Comparison of ENCODE assay signal across 18 mouse cellular contexts in the genomic region with DNA sequence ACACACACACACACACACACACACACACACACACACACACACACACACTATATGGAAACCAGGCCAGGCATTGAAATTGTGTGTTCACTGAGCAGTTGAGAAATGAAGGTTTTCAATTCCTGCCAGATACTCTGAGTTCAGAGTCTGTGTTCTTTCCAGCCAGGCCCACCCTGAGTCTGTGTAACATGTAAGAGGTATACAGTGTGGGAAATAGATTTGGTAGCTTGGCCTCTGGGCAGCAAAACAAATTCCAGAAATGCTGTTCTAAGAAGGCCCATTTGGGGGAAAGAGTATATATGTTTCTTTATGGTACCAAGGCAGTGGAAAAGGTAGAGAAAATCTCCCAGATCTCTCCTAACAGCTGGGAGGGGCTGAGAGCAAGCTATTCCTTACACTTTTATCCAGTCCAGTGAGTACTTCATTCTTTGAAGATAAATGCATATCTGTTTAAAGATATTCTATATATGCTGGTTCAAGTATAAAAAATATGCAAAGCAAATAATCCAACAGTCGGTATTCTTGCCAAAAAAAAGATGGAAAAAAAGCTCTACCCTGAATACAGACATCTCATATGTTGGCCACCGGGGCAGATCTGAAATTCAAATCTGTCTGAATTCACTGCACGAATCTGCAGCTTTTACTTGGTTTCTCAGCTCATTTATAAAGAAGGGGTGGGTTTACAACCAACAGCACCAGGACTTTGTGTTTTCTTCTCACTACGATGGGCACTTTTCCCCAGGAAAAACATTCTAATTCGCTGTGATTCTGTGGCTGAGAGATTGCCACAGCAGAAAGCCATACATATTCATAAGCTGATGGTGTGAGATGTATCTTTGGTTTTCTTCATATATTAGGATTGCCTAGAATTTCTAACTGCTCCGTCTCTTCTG.
A peak's percentile ranks its signal among the peaks of the same experiment; 100 is the strongest.
DNase-seq lines count a peak whose midpoint lies in the region; ATAC-seq lines count a peak whose summit lies in the region.
"Had no signal": no experiment of that assay in that cellular context is flagged by ENCODE, and none has a peak within 500 bp of the region (broad histone marks: within the 10 kb centered on the region; RNA-seq: fewer than 3 reads in every experiment).

No protein-coding gene starts in this region.

- no peak overlapping the region for H3K9ac ChIP-seq in limb, embryonic 13.5 days
- no peak overlapping the region for H3K9ac ChIP-seq in embryonic facial prominence, embryonic 14.5 days (ENCODE audit: low read depth, low read length)
- H3K9ac ChIP-seq: embryonic facial prominence, embryonic 12.5 days; neural tube, embryonic 15.5 days had no signal

- H3K4me3 ChIP-seq in limb, embryonic 13.5 days: no peak overlapping the region
- no peak overlapping the region for H3K4me3 ChIP-seq in limb, embryonic 10.5 days
- no peak overlapping the region for H3K4me3 ChIP-seq in embryonic facial prominence, embryonic 14.5 days (ENCODE audit: low read depth, low read length)
- H3K4me3 ChIP-seq: embryonic facial prominence, embryonic 12.5 days; layer of hippocampus, adult 2 months; left cerebral cortex, adult 2 months; neural tube, embryonic 15.5 days had no signal

- no peaks in the 10 kb centered on the region for H3K36me3 ChIP-seq in limb, embryonic 13.5 days
- no peaks in the 10 kb centered on the region for H3K36me3 ChIP-seq in limb, embryonic 10.5 days
- H3K36me3 ChIP-seq in embryonic facial prominence, embryonic 14.5 days (ENCODE audit: control insufficient read depth, insufficient read depth, low read length): no peaks in the 10 kb centered on the region
- H3K36me3 ChIP-seq: embryonic facial prominence, embryonic 12.5 days; neural tube, embryonic 15.5 days had no signal

- 72% methylated on average over 6 of the region's 6 CpGs for WGBS in limb, embryonic 13.5 days
- 89% methylated on average over 6 of the region's 6 CpGs for WGBS in limb, embryonic 10.5 days
- WGBS in embryonic facial prominence, embryonic 14.5 days: 50% methylated on average over 6 of the region's 6 CpGs

- H3K27ac ChIP-seq in limb, embryonic 13.5 days: peak overlapping the region; percentile 2
- H3K27ac ChIP-seq in limb, embryonic 10.5 days: no peak overlapping the region
- peak overlapping the region; percentile 72 for H3K27ac ChIP-seq in embryonic facial prominence, embryonic 14.5 days (replicated peaks; ENCODE audit: low read depth, low read length)
- H3K27ac ChIP-seq: kidney, postnatal 0 days; layer of hippocampus, adult 2 months; left cerebral cortex, adult 2 months; neural tube, embryonic 15.5 days had no signal

- peaks cover 1% of the 10 kb centered on the region; the same call in 1 of the 2 replicates for H3K4me1 ChIP-seq in limb, embryonic 13.5 days
- H3K4me1 ChIP-seq in limb, embryonic 10.5 days: no peaks in the 10 kb centered on the region
- H3K4me1 ChIP-seq in embryonic facial prominence, embryonic 14.5 days (ENCODE audit: control insufficient read depth, insufficient read depth, low read length): peaks cover 9% of the 10 kb centered on the region; the same call in 1 of the 2 replicates
- H3K4me1 ChIP-seq: neural tube, embryonic 15.5 days had no signal

- no peak for ATAC-seq in limb, embryonic 13.5 days (ENCODE audit: low FRiP score, low read depth)
- ATAC-seq in embryonic facial prominence, embryonic 14.5 days (ENCODE audit: low read depth): peak; percentile 76; the same call in 1 of the 2 replicates
- ATAC-seq: midbrain, embryonic 16.5 days had no signal

- H3K4me2 ChIP-seq in limb, embryonic 13.5 days (replicated peaks): no peak overlapping the region
- H3K4me2 ChIP-seq in embryonic facial prominence, embryonic 14.5 days (ENCODE audit: low read depth, low read length): no peak overlapping the region
- H3K4me2 ChIP-seq: embryonic facial prominence, embryonic 12.5 days; neural tube, embryonic 15.5 days had no signal

- H3K27me3 ChIP-seq in limb, embryonic 13.5 days: no peaks in the 10 kb centered on the region
- H3K27me3 ChIP-seq in limb, embryonic 10.5 days (ENCODE audit: low read depth, poor library complexity, severe bottlenecking): no peaks in the 10 kb centered on the region
- no peaks in the 10 kb centered on the region for H3K27me3 ChIP-seq in embryonic facial prominence, embryonic 14.5 days (replicated peaks; ENCODE audit: control insufficient read depth, insufficient read depth, low read length)
- H3K27me3 ChIP-seq: embryonic facial prominence, embryonic 12.5 days; neural tube, embryonic 15.5 days had no signal

- 0 out of 2 replicates have a peak, but pooled peaks cover 4% of the 10 kb centered on the region for H3K9me3 ChIP-seq in limb, embryonic 13.5 days
- no peaks in the 10 kb centered on the region for H3K9me3 ChIP-seq in limb, embryonic 10.5 days (replicated peaks)
- peaks cover 3% of the 10 kb centered on the region; the same call in 1 of the 2 replicates for H3K9me3 ChIP-seq in embryonic facial prominence, embryonic 14.5 days (ENCODE audit: control insufficient read depth, low read length)
- H3K9me3 ChIP-seq: embryonic facial prominence, embryonic 12.5 days; neural tube, embryonic 15.5 days had no signal

- peak; percentile 10 to 50 for DNase-seq in frontal cortex, adult 2 months (ENCODE audit: extremely low spot score in 1 of 2, low spot score in 1 of 2)
- DNase-seq in frontal cortex, postnatal 14 days (ENCODE audit: low spot score in 2 of 2): no peak
- DNase-seq in limb, embryonic 10.5 days (ENCODE audit: low spot score): no peak
- DNase-seq in embryonic facial prominence, embryonic 14.5 days (ENCODE audit: low spot score): peak; percentile 81
- DNase-seq in telencephalon, adult 2 months (ENCODE audit: low read depth, low spot score): peak; percentile 47
- no peak for DNase-seq in kidney, postnatal 4 days
- DNase-seq: cerebellum, adult 9-11 months; gastrocnemius, postnatal 25 days; kidney, adult 11 months; lung, adult 18-20 months; lung, postnatal 14 days had no signal

Comparison
In these comparisons a context has a peak if more than half of its experiments do, and no peak if none do; other contexts are left out.
1. DNase-seq: peak in frontal cortex, adult 2 months (2 of 2), embryonic facial prominence, embryonic 14.5 days (single experiment) and telencephalon, adult 2 months (single experiment); none in frontal cortex, postnatal 14 days (0 of 2), limb, embryonic 10.5 days (single experiment) and kidney, postnatal 4 days (0 of 2).